Mouse (Mus musculus) leukemia stem cell, adult 10-12 weeks (primary cell): ENCODE measurements around the gene Cdh19. TPM values are rescaled to one million over a fixed set of nuclear protein-coding genes. Genes with fewer than 3 reads are reported as not detected.

Experiments
- polyA plus RNA-seq: library from polyadenylated mRNA; stranded (reverse); fragments of >175 nt; gene quantifications from 2 replicates; pipeline ENCODE4 v1.2.3, GENCODE M21; 2012; ENCODE audit warnings: low replicate concordance

The Cdh19 gene
- polyA plus RNA-seq = not detected in 2 replicates

GRCm38 (mm10) chr1:110977484-110977883, at the start of gene Cdh19:
Gene Cdh19 (minus strand): TSS chr1:110977584.

